Mouse (Mus musculus): ENCODE measurements around the gene Etv6.

DNA sequence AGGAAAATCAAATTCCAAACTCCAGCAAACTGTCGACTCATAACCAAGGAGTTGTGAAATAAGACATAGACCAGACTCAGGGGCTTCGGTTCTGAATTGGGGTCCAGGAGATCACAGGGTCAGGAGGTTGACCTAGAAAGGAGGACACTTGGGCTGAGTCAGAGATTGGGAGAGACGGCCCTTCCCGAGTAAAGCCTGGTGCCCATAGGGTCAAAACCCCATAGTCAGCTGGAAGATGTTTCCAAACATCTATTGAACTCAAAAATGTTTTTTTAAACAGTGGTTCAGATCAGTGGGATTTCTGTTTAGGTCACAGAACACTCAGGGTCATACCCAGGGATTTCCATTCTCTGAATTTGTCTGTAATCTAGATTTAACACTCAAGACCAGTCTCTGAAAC lies 84.7 kb downstream of the Etv6 start:
- TF ChIP-seq POLR2A (IDR thresholded peaks at IDR 0.05; ENCODE audit: borderline replicate concordance, extremely low read depth, insufficient read depth, insufficient read length, poor library complexity, severe bottlenecking) (no peak), CTCF (IDR thresholded peaks at IDR 0.05; ENCODE audit: borderline replicate concordance, extremely low read depth, insufficient read depth, insufficient read length) (no peak)
